ENCODE assay signal across 8 mouse cellular contexts in the genomic region with DNA sequence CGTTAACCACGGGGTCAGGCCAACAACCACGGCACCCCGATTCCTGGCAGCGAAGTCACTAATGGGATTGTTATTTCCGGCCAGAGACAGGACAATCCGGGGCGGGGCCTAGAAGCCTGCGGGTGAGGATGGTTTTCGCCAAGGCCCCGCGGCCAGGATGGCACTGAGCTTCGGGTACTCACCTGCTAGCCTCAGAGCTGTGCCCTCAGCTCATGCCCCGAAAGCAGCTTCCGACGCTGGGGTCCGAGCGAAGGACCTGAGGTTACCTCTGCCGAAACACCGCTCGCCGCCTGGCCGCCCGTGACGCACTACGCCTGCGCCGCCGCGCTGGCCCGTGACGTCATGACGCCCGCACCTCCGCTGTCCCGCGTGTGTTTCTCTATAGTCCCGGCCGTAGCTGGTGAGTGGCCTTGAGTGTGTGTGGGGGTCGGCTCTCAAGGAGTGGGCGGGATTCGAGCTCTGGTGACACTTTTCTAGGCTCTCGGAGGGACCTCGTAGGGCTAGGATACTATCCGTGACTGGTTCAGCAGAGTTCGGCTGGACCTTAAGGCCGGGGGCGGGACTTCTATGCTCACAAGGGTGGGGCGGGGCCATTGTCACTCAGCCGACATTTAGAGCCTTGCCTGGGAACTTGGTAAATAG. TPM values are rescaled to one million over a fixed set of nuclear protein-coding genes. Genes with fewer than 3 reads are reported as not detected.
A peak's percentile ranks its signal among the peaks of the same experiment; 100 is the strongest.
DNase-seq lines count a peak whose midpoint lies in the region; ATAC-seq lines count a peak whose summit lies in the region.

TSS of gene Mrrf (plus strand) at position 90 of the 642 bp plus-strand sequence.
TSS of gene Rbm18 (minus strand) at position 474 of the 642 bp plus-strand sequence.

- H3K9me3 ChIP-seq in heart, embryonic 10.5 days = no peaks in the 10 kb centered on the region
- H3K9me3 ChIP-seq in kidney, embryonic 15.5 days (replicated peaks) = no peaks in the 10 kb centered on the region

- peak within 1 kb of the TSS; percentile 64 for H3K9ac ChIP-seq in kidney, embryonic 15.5 days

- peak; percentile 94 to 96 for DNase-seq in B cell, adult 2 months
- peak; percentile 92 for DNase-seq in brain, adult 2 months (ENCODE audit: low read depth, low spot score)
- peak; percentile 94 for DNase-seq in heart, embryonic 10.5 days (ENCODE audit: low spot score)
- DNase-seq in liver = peak; percentile 90
- peak; percentile 88 to 96 for DNase-seq in spleen, postnatal 4 days (ENCODE audit: low spot score in 2 of 2)

- H3K4me1 ChIP-seq in heart, embryonic 10.5 days = peaks cover 18% of the 10 kb centered on the region
- H3K4me1 ChIP-seq in kidney, embryonic 15.5 days = peaks cover 16% of the 10 kb centered on the region

- under 1% methylated on average over 50 of the region's 50 CpGs for WGBS in heart, embryonic 10.5 days
- under 1% methylated on average over 50 of the region's 50 CpGs for WGBS in kidney, embryonic 15.5 days

- peak within 1 kb of the TSS; percentile 73 for H3K4me3 ChIP-seq in heart, embryonic 10.5 days
- H3K4me3 ChIP-seq in kidney, embryonic 15.5 days (replicated peaks) = peak within 1 kb of the TSS; percentile 84

- peak within 1 kb of the TSS; percentile 94 for H3K27ac ChIP-seq in heart, embryonic 10.5 days
- peak within 1 kb of the TSS; percentile 93 for H3K27ac ChIP-seq in kidney, embryonic 15.5 days

- H3K4me2 ChIP-seq in kidney, embryonic 15.5 days = peak within 1 kb of the TSS; percentile 70

- H3K27me3 ChIP-seq in heart, embryonic 10.5 days (ENCODE audit: insufficient read depth, poor library complexity, severe bottlenecking) = no peaks in the 10 kb centered on the region
- H3K27me3 ChIP-seq in kidney, embryonic 15.5 days = no peaks in the 10 kb centered on the region

- peak; percentile 97 for ATAC-seq in erythroblast, adult 5-6 weeks (replicated peaks; ENCODE audit: low FRiP score, poor library complexity, severe bottlenecking)
- peak; percentile 98 for ATAC-seq in kidney, embryonic 15.5 days (replicated peaks; ENCODE audit: low FRiP score)
- peak; percentile 88 for ATAC-seq in monocyte, adult 5-6 weeks (replicated peaks; ENCODE audit: insufficient number of reproducible peaks, low FRiP score, low TSS enrichment, poor library complexity, severe bottlenecking)

- peaks cover 38% of the 10 kb centered on the region for H3K36me3 ChIP-seq in heart, embryonic 10.5 days
- peaks cover 29% of the 10 kb centered on the region for H3K36me3 ChIP-seq in kidney, embryonic 15.5 days

RNA-seq across cellular contexts. Expression of gene Mrrf, which starts in this region (rescaled TPM):
- 3.3 and 6.7 TPM in 2 replicates for total RNA-seq in erythroblast, adult 5-6 weeks (2015; ENCODE audit: low replicate concordance)
- 6.9 and 11.8 TPM in 2 replicates for total RNA-seq in erythroblast, adult 5-6 weeks (2017; ENCODE audit: low replicate concordance)
- 29.9 and 35.0 TPM in 2 replicates for polyA plus RNA-seq in heart, embryonic 10.5 days (2016; fragmentation: Nextera tagmentation; extraction: Ambion mirVana)
- polyA plus RNA-seq in kidney, embryonic 15.5 days (2015; fragmentation: Nextera tagmentation; extraction: Ambion mirVana) = 26.7 and 28.6 TPM in 2 replicates
- 10.9 to 28.0 TPM (median 13.3 TPM) in 3 replicates for total RNA-seq in monocyte, adult 5-6 weeks (2017)

RNA-seq across cellular contexts. Expression of gene Rbm18, which starts in this region (rescaled TPM):
- total RNA-seq in erythroblast, adult 5-6 weeks (2015; ENCODE audit: low replicate concordance) = 13.1 and 18.2 TPM in 2 replicates
- total RNA-seq in erythroblast, adult 5-6 weeks (2017; ENCODE audit: low replicate concordance) = 19.0 and 20.5 TPM in 2 replicates
- 60.0 and 60.7 TPM in 2 replicates for polyA plus RNA-seq in heart, embryonic 10.5 days (2016; fragmentation: Nextera tagmentation; extraction: Ambion mirVana)
- 69.3 and 71.1 TPM in 2 replicates for polyA plus RNA-seq in kidney, embryonic 15.5 days (2015; fragmentation: Nextera tagmentation; extraction: Ambion mirVana)
- 28.6 to 44.3 TPM (median 34.6 TPM) in 3 replicates for total RNA-seq in monocyte, adult 5-6 weeks (2017)

Comparison
In these comparisons a context has a peak if more than half of its experiments do, and no peak if none do; other contexts are left out.
1. Peak in every context shown above with its lines: DNase-seq, ATAC-seq, H3K4me3 ChIP-seq and H3K27ac ChIP-seq.